Mouse (Mus musculus) heart, embryonic 12.5 days (tissue): ENCODE results near the gene Opcml. TPM values are rescaled to one million over a fixed set of nuclear protein-coding genes. Genes with fewer than 3 reads are reported as not detected.

Experiments used
- ATAC-seq: fragments of 200-750 bp; cut with Nextera tagmentation; 2 replicates; pipeline ENCODE4 v1.8.0; 2017; ENCODE audit warnings: moderate TSS enrichment, moderate library complexity; ENCODE audit not compliant: insufficient number of reproducible peaks, low FRiP score
- H3K27ac ChIP-seq: fragments of 300-500 bp; sonication (generic); 2 replicates; pipeline ENCODE4 v1.5.1; 2016; ENCODE audit warnings: mild to moderate bottlenecking, moderate library complexity; ENCODE audit not compliant: poor library complexity, severe bottlenecking
- H3K27me3 ChIP-seq: fragments of 300-500 bp; sonication (generic); replicated peaks from 2 replicates; pipeline ENCODE4 v1.6.1; 2016; ENCODE audit warnings: mild to moderate bottlenecking, moderate library complexity
- H3K36me3 ChIP-seq: fragments of 300-500 bp; sonication (generic); 2 replicates; pipeline ENCODE4 v1.6.1; 2016; ENCODE audit warnings: mild to moderate bottlenecking, moderate library complexity
- H3K4me1 ChIP-seq: fragments of 300-500 bp; sonication (generic); replicated peaks from 2 replicates; pipeline ENCODE4 v1.6.1; 2016; ENCODE audit warnings: mild to moderate bottlenecking
- H3K4me2 ChIP-seq: fragments of 300-500 bp; sonication (generic); 2 replicates; pipeline ENCODE4 v1.6.1; 2016; ENCODE audit warnings: mild to moderate bottlenecking, moderate library complexity
- H3K4me3 ChIP-seq: fragments of 300-500 bp; sonication (generic); 2 replicates; pipeline ENCODE4 v1.5.1; 2016; ENCODE audit warnings: mild to moderate bottlenecking
- H3K9ac ChIP-seq: fragments of 300-500 bp; sonication (generic); 2 replicates; pipeline ENCODE4 v1.6.1; 2016; ENCODE audit warnings: mild to moderate bottlenecking, moderate library complexity
- H3K9me3 ChIP-seq: fragments of 300-500 bp; sonication (generic); replicated peaks from 2 replicates; pipeline ENCODE4 v1.6.1; 2016; ENCODE audit warnings: mild to moderate bottlenecking, moderate library complexity
- WGBS: fragments of 180-500 bp; shearing (Covaris S2); methylation state at CpG from one replicate; pipeline ENCODE4 v1.1.7; 2016; 5-methylcytosine and 5-hydroxymethylcytosine counted together
- polyA plus RNA-seq: library from polyadenylated mRNA; unstranded; fragments of >200 nt; fragmentation: Nextera tagmentation; extraction: Ambion mirVana; gene quantifications from 2 replicates; pipeline ENCODE4 v1.2.1, GENCODE M21; 2016

Opcml gene
- polyA plus RNA-seq, 1 experiment from 2014 or later: 1.4 TPM

- no peak overlapping the region for H3K27ac ChIP-seq
- H3K4me3 ChIP-seq: no peak overlapping the region
- no peak for ATAC-seq
- H3K9ac ChIP-seq: no peak overlapping the region
- H3K36me3 ChIP-seq: no peaks in the 10 kb centered on the region
- no peak overlapping the region for H3K4me2 ChIP-seq
- no peaks in the 10 kb centered on the region for H3K27me3 ChIP-seq
- WGBS: 75% methylated on average over 2 of the region's 2 CpGs
- H3K9me3 ChIP-seq: no peaks in the 10 kb centered on the region
- H3K4me1 ChIP-seq: no peaks in the 10 kb centered on the region
Observed at GRCm38 (mm10) chr9:28714544-28714943, 924.0 kb downstream of the Opcml start.

- Histone ChIP-seq H3K4me3 (no peak overlapping the region), H3K27me3 (no peaks in the 10 kb centered on the region), H3K4me1 (no peaks in the 10 kb centered on the region), H3K27ac (no peak overlapping the region), H3K4me2 (no peak overlapping the region), H3K9me3 (no peaks in the 10 kb centered on the region), H3K9ac (no peak overlapping the region), H3K36me3 (no peaks in the 10 kb centered on the region)
- 72% methylated on average over 2 of the region's 2 CpGs for WGBS
- ATAC-seq: no peak
Observed at GRCm38 (mm10) chr9:28720186-28720585, 929.6 kb downstream of the Opcml start.

GRCm38 (mm10) chr9:28731811-28732602 is 941.4 kb downstream of the Opcml start:
- Histone ChIP-seq H3K27ac (no peak overlapping the region), H3K4me2 (no peak overlapping the region), H3K36me3 (no peaks in the 10 kb centered on the region), H3K4me3 (no peak overlapping the region), H3K4me1 (no peaks in the 10 kb centered on the region), H3K9ac (no peak overlapping the region), H3K9me3 (no peaks in the 10 kb centered on the region), H3K27me3 (no peaks in the 10 kb centered on the region)
- no peak for ATAC-seq
- 82% methylated on average over 10 of the region's 10 CpGs for WGBS

- Histone ChIP-seq H3K4me2 (no peak overlapping the region), H3K27ac (no peak overlapping the region), H3K36me3 (no peaks in the 10 kb centered on the region), H3K9ac (no peak overlapping the region), H3K4me3 (no peak overlapping the region), H3K9me3 (no peaks in the 10 kb centered on the region), H3K4me1 (no peaks in the 10 kb centered on the region), H3K27me3 (no peaks in the 10 kb centered on the region)
- ATAC-seq: no peak
- WGBS: 89% methylated on average over 2 of the region's 2 CpGs
Observed at GRCm38 (mm10) chr9:28737955-28738354, 947.4 kb downstream of the Opcml start.

- Histone ChIP-seq H3K4me3 (no peak overlapping the region), H3K27me3 (no peaks in the 10 kb centered on the region), H3K36me3 (no peaks in the 10 kb centered on the region), H3K4me1 (no peaks in the 10 kb centered on the region), H3K4me2 (no peak overlapping the region), H3K27ac (no peak overlapping the region), H3K9me3 (no peaks in the 10 kb centered on the region), H3K9ac (no peak overlapping the region)
- 47% methylated on average over 1 of the region's 1 CpGs for WGBS
- ATAC-seq: no peak
Observed at GRCm38 (mm10) chr9:28738451-28738860, 947.9 kb downstream of the Opcml start.

GRCm38 (mm10) chr9:28744771-28745170 is 954.2 kb downstream of the Opcml start:
- no peaks in the 10 kb centered on the region; the same call in 1 of the 2 replicates for H3K4me1 ChIP-seq
- H3K9me3 ChIP-seq: no peaks in the 10 kb centered on the region
- 60% methylated on average over 3 of the region's 3 CpGs for WGBS
- no peaks in the 10 kb centered on the region for H3K36me3 ChIP-seq
- no peaks in the 10 kb centered on the region for H3K27me3 ChIP-seq
- no peak overlapping the region for H3K4me3 ChIP-seq
- no peak overlapping the region for H3K4me2 ChIP-seq
- H3K9ac ChIP-seq: no peak overlapping the region
- no peak overlapping the region for H3K27ac ChIP-seq
- ATAC-seq: no peak

GRCm38 (mm10) chr9:28748902-28749301 is 958.3 kb downstream of the Opcml start:
- Histone ChIP-seq H3K36me3 (no peaks in the 10 kb centered on the region), H3K27ac (no peak overlapping the region), H3K4me2 (no peak overlapping the region), H3K27me3 (no peaks in the 10 kb centered on the region), H3K9me3 (no peaks in the 10 kb centered on the region), H3K4me3 (no peak overlapping the region), H3K4me1 (no peaks in the 10 kb centered on the region; the same call in 1 of the 2 replicates), H3K9ac (no peak overlapping the region)
- ATAC-seq: no peak
- 75% methylated on average over 2 of the region's 2 CpGs for WGBS

GRCm38 (mm10) chr9:28752908-28753307 is 962.3 kb downstream of the Opcml start:
- Histone ChIP-seq H3K4me3 (no peak overlapping the region), H3K4me2 (no peak overlapping the region), H3K36me3 (no peaks in the 10 kb centered on the region), H3K27ac (no peak overlapping the region), H3K27me3 (no peaks in the 10 kb centered on the region), H3K4me1 (no peaks in the 10 kb centered on the region), H3K9ac (no peak overlapping the region), H3K9me3 (no peaks in the 10 kb centered on the region)
- ATAC-seq: no peak
- 67% methylated on average over 5 of the region's 5 CpGs for WGBS

GRCm38 (mm10) chr9:28756841-28757451 is 966.4 kb downstream of the Opcml start:
- no peaks in the 10 kb centered on the region for H3K9me3 ChIP-seq
- no peaks in the 10 kb centered on the region for H3K27me3 ChIP-seq
- no peak overlapping the region for H3K4me2 ChIP-seq
- H3K4me3 ChIP-seq: no peak overlapping the region
- ATAC-seq: no peak
- no peak overlapping the region for H3K27ac ChIP-seq
- H3K4me1 ChIP-seq: no peaks in the 10 kb centered on the region
- H3K36me3 ChIP-seq: no peaks in the 10 kb centered on the region
- WGBS: 64% methylated on average over 4 of the region's 4 CpGs
- H3K9ac ChIP-seq: no peak overlapping the region

GRCm38 (mm10) chr9:28761460-28761859 is 970.9 kb downstream of the Opcml start:
- Histone ChIP-seq H3K4me1 (no peaks in the 10 kb centered on the region), H3K4me3 (no peak overlapping the region), H3K27me3 (no peaks in the 10 kb centered on the region), H3K36me3 (no peaks in the 10 kb centered on the region), H3K4me2 (no peak overlapping the region), H3K9ac (no peak overlapping the region), H3K27ac (no peak overlapping the region), H3K9me3 (no peaks in the 10 kb centered on the region)
- 81% methylated on average over 4 of the region's 4 CpGs for WGBS
- no peak for ATAC-seq

- Histone ChIP-seq H3K4me3 (no peak overlapping the region), H3K9ac (no peak overlapping the region), H3K27me3 (no peaks in the 10 kb centered on the region), H3K9me3 (no peaks in the 10 kb centered on the region), H3K4me2 (no peak overlapping the region), H3K27ac (no peak overlapping the region), H3K36me3 (no peaks in the 10 kb centered on the region), H3K4me1 (no peaks in the 10 kb centered on the region)
- ATAC-seq: no peak
- 61% methylated on average over 1 of the region's 1 CpGs for WGBS
Observed at GRCm38 (mm10) chr9:28764149-28764548, 973.6 kb downstream of the Opcml start.
